Mouse (Mus musculus) lung, postnatal 0 days (tissue): ENCODE results near the gene Ptpn18.
A peak's percentile ranks its signal among the peaks of the same experiment; 100 is the strongest.

Experiments
- CTCF ChIP-seq: IDR thresholded peaks from 2 replicates; pipeline ENCODE4 v1.5.1; 2016; ENCODE audit warnings: antibody characterized with exemption, mild to moderate bottlenecking
- EP300 ChIP-seq: IDR thresholded peaks from 2 replicates; pipeline ENCODE4 v1.6.1; 2016; ENCODE audit warnings: antibody characterized with exemption, mild to moderate bottlenecking, control low read depth

GRCm38 (mm10) chr1:34439961-34440630 is 19.5 kb upstream of the Ptpn18 start:
- TF ChIP-seq EP300 (no peak), CTCF (peak; percentile 62)
